Mouse (Mus musculus): ENCODE data around the gene Atp6v0b. TPM values are rescaled to one million over a fixed set of nuclear protein-coding genes. Genes with fewer than 3 reads are reported as not detected.

The Atp6v0b gene
- polyA plus RNA-seq, 1 experiment from 2014 or later = 154 TPM

- Histone ChIP-seq H3K36me3 (replicated peaks; ENCODE audit: control insufficient read depth, insufficient read depth, low read depth, low read length) (no peaks in the 10 kb centered on the region), H3K4me3 (ENCODE audit: low read depth, low read length) (no peak overlapping the region), H3K9me3 (replicated peaks; ENCODE audit: control insufficient read depth, low read length) (no peaks in the 10 kb centered on the region), H3K4me1 (ENCODE audit: control insufficient read depth, insufficient read depth, low read length) (peaks cover 3% of the 10 kb centered on the region; the same call in 1 of the 2 replicates), H3K4me2 (ENCODE audit: low read depth, low read length) (no peak overlapping the region), H3K27me3 (ENCODE audit: control insufficient read depth, insufficient read depth, low read length) (no peaks in the 10 kb centered on the region), H3K27ac (replicated peaks; ENCODE audit: low read depth, low read length) (no peak overlapping the region), H3K9ac (replicated peaks; ENCODE audit: low read length) (no peak overlapping the region)
- DNase-seq (ENCODE audit: low spot score) = no peak
- 75% methylated on average over 9 of the region's 9 CpGs for WGBS
- no peak for ATAC-seq (replicated peaks; ENCODE audit: insufficient number of reproducible peaks, low FRiP score, low TSS enrichment, low read depth)
Observed at GRCm38 (mm10) chr4:117869317-117869716, 17.8 kb downstream of the Atp6v0b start.

GRCm38 (mm10) chr4:117867823-117868222 lies 19.3 kb downstream of the Atp6v0b start:
- 15% methylated on average over 24 of the region's 24 CpGs for WGBS
- peak overlapping the region; percentile 0; the same call in 1 of the 2 replicates for H3K4me2 ChIP-seq (ENCODE audit: low read depth, low read length)
- DNase-seq (ENCODE audit: low spot score) = peak; percentile 76
- no peak overlapping the region for H3K27ac ChIP-seq (replicated peaks; ENCODE audit: low read depth, low read length)
- no peak overlapping the region for H3K9ac ChIP-seq (replicated peaks; ENCODE audit: low read length)
- H3K9me3 ChIP-seq (replicated peaks; ENCODE audit: control insufficient read depth, low read length) = no peaks in the 10 kb centered on the region
- ATAC-seq (replicated peaks; ENCODE audit: insufficient number of reproducible peaks, low FRiP score, low TSS enrichment, low read depth) = no peak
- no peaks in the 10 kb centered on the region for H3K36me3 ChIP-seq (replicated peaks; ENCODE audit: control insufficient read depth, insufficient read depth, low read depth, low read length)
- H3K4me1 ChIP-seq (ENCODE audit: control insufficient read depth, insufficient read depth, low read length) = peaks cover 3% of the 10 kb centered on the region; the same call in 1 of the 2 replicates
- no peak overlapping the region for H3K4me3 ChIP-seq (ENCODE audit: low read depth, low read length)
- no peaks in the 10 kb centered on the region for H3K27me3 ChIP-seq (ENCODE audit: control insufficient read depth, insufficient read depth, low read length)

GRCm38 (mm10) chr4:117867000-117867399 lies 20.1 kb downstream of the Atp6v0b start:
- Histone ChIP-seq H3K9ac (replicated peaks; ENCODE audit: low read length) (no peak overlapping the region), H3K4me2 (ENCODE audit: low read depth, low read length) (no peak overlapping the region), H3K9me3 (replicated peaks; ENCODE audit: control insufficient read depth, low read length) (no peaks in the 10 kb centered on the region), H3K36me3 (replicated peaks; ENCODE audit: control insufficient read depth, insufficient read depth, low read depth, low read length) (no peaks in the 10 kb centered on the region), H3K27me3 (ENCODE audit: control insufficient read depth, insufficient read depth, low read length) (no peaks in the 10 kb centered on the region), H3K27ac (replicated peaks; ENCODE audit: low read depth, low read length) (no peak overlapping the region), H3K4me1 (ENCODE audit: control insufficient read depth, insufficient read depth, low read length) (peaks cover 3% of the 10 kb centered on the region; the same call in 1 of the 2 replicates), H3K4me3 (ENCODE audit: low read depth, low read length) (no peak overlapping the region)
- DNase-seq (ENCODE audit: low spot score) (no peak), ATAC-seq (replicated peaks; ENCODE audit: insufficient number of reproducible peaks, low FRiP score, low TSS enrichment, low read depth) (no peak)
- 78% methylated on average over 6 of the region's 6 CpGs for WGBS

GRCm38 (mm10) chr4:117866083-117866482 lies 21.1 kb downstream of the Atp6v0b start:
- WGBS = 58% methylated on average over 9 of the region's 9 CpGs
- H3K9me3 ChIP-seq (replicated peaks; ENCODE audit: control insufficient read depth, low read length) = no peaks in the 10 kb centered on the region
- DNase-seq (ENCODE audit: low spot score) (no peak), ATAC-seq (replicated peaks; ENCODE audit: insufficient number of reproducible peaks, low FRiP score, low TSS enrichment, low read depth) (no peak)
- H3K36me3 ChIP-seq (replicated peaks; ENCODE audit: control insufficient read depth, insufficient read depth, low read depth, low read length) = no peaks in the 10 kb centered on the region
- H3K27ac ChIP-seq (replicated peaks; ENCODE audit: low read depth, low read length) = no peak overlapping the region
- no peaks in the 10 kb centered on the region for H3K27me3 ChIP-seq (ENCODE audit: control insufficient read depth, insufficient read depth, low read length)
- peaks cover 3% of the 10 kb centered on the region; the same call in 1 of the 2 replicates for H3K4me1 ChIP-seq (ENCODE audit: control insufficient read depth, insufficient read depth, low read length)
- no peak overlapping the region for H3K9ac ChIP-seq (replicated peaks; ENCODE audit: low read length)
- no peak overlapping the region for H3K4me3 ChIP-seq (ENCODE audit: low read depth, low read length)
- no peak overlapping the region for H3K4me2 ChIP-seq (ENCODE audit: low read depth, low read length)

GRCm38 (mm10) chr4:117862823-117863222 lies 24.3 kb downstream of the Atp6v0b start:
- Histone ChIP-seq H3K4me3 (ENCODE audit: low read depth, low read length) (no peak overlapping the region), H3K4me1 (ENCODE audit: control insufficient read depth, insufficient read depth, low read length) (peaks cover 3% of the 10 kb centered on the region; the same call in 1 of the 2 replicates), H3K27me3 (ENCODE audit: control insufficient read depth, insufficient read depth, low read length) (no peaks in the 10 kb centered on the region), H3K36me3 (replicated peaks; ENCODE audit: control insufficient read depth, insufficient read depth, low read depth, low read length) (no peaks in the 10 kb centered on the region), H3K27ac (replicated peaks; ENCODE audit: low read depth, low read length) (no peak overlapping the region), H3K9ac (replicated peaks; ENCODE audit: low read length) (no peak overlapping the region), H3K9me3 (replicated peaks; ENCODE audit: control insufficient read depth, low read length) (no peaks in the 10 kb centered on the region), H3K4me2 (ENCODE audit: low read depth, low read length) (no peak overlapping the region)
- 0 out of 2 replicates have a peak, but pooled peaks have one; percentile 14 for ATAC-seq (replicated peaks; ENCODE audit: insufficient number of reproducible peaks, low FRiP score, low TSS enrichment, low read depth)
- DNase-seq (ENCODE audit: low spot score) = no peak
- WGBS = 35% methylated on average over 4 of the region's 4 CpGs

- H3K27ac ChIP-seq (replicated peaks; ENCODE audit: low read depth, low read length) = no peak overlapping the region
- H3K36me3 ChIP-seq (replicated peaks; ENCODE audit: control insufficient read depth, insufficient read depth, low read depth, low read length) = no peaks in the 10 kb centered on the region
- ATAC-seq (replicated peaks; ENCODE audit: insufficient number of reproducible peaks, low FRiP score, low TSS enrichment, low read depth) = no peak
- H3K27me3 ChIP-seq (ENCODE audit: control insufficient read depth, insufficient read depth, low read length) = no peaks in the 10 kb centered on the region
- WGBS = 84% methylated on average over 9 of the region's 9 CpGs
- H3K4me1 ChIP-seq (ENCODE audit: control insufficient read depth, insufficient read depth, low read length) = no peaks in the 10 kb centered on the region
- no peak for DNase-seq (ENCODE audit: low spot score)
- H3K9ac ChIP-seq (replicated peaks; ENCODE audit: low read length) = no peak overlapping the region
- no peak overlapping the region for H3K4me2 ChIP-seq (ENCODE audit: low read depth, low read length)
- H3K9me3 ChIP-seq (replicated peaks; ENCODE audit: control insufficient read depth, low read length) = no peaks in the 10 kb centered on the region
- no peak overlapping the region for H3K4me3 ChIP-seq (ENCODE audit: low read depth, low read length)
Observed at GRCm38 (mm10) chr4:117860570-117860969, 26.6 kb downstream of the Atp6v0b start.

GRCm38 (mm10) chr4:117858794-117859193 lies 28.3 kb downstream of the Atp6v0b start:
- Histone ChIP-seq H3K36me3 (replicated peaks; ENCODE audit: control insufficient read depth, insufficient read depth, low read depth, low read length) (no peaks in the 10 kb centered on the region), H3K27me3 (ENCODE audit: control insufficient read depth, insufficient read depth, low read length) (no peaks in the 10 kb centered on the region), H3K27ac (replicated peaks; ENCODE audit: low read depth, low read length) (no peak overlapping the region), H3K4me2 (ENCODE audit: low read depth, low read length) (no peak overlapping the region), H3K9ac (replicated peaks; ENCODE audit: low read length) (no peak overlapping the region), H3K4me1 (ENCODE audit: control insufficient read depth, insufficient read depth, low read length) (no peaks in the 10 kb centered on the region), H3K9me3 (replicated peaks; ENCODE audit: control insufficient read depth, low read length) (no peaks in the 10 kb centered on the region), H3K4me3 (ENCODE audit: low read depth, low read length) (no peak overlapping the region)
- ATAC-seq (replicated peaks; ENCODE audit: insufficient number of reproducible peaks, low FRiP score, low TSS enrichment, low read depth) (no peak), DNase-seq (ENCODE audit: low spot score) (peak; percentile 58)
- 60% methylated on average over 3 of the region's 3 CpGs for WGBS

- H3K36me3 ChIP-seq (replicated peaks; ENCODE audit: control insufficient read depth, insufficient read depth, low read depth, low read length) = no peaks in the 10 kb centered on the region
- H3K4me3 ChIP-seq (ENCODE audit: low read depth, low read length) = no peak overlapping the region
- H3K27ac ChIP-seq (replicated peaks; ENCODE audit: low read depth, low read length) = no peak overlapping the region
- no peak overlapping the region for H3K9ac ChIP-seq (replicated peaks; ENCODE audit: low read length)
- no peak overlapping the region for H3K4me2 ChIP-seq (ENCODE audit: low read depth, low read length)
- no peaks in the 10 kb centered on the region for H3K9me3 ChIP-seq (replicated peaks; ENCODE audit: control insufficient read depth, low read length)
- no peak for DNase-seq (ENCODE audit: low spot score)
- 59% methylated on average over 9 of the region's 9 CpGs for WGBS
- no peak for ATAC-seq (replicated peaks; ENCODE audit: insufficient number of reproducible peaks, low FRiP score, low TSS enrichment, low read depth)
- no peaks in the 10 kb centered on the region for H3K27me3 ChIP-seq (ENCODE audit: control insufficient read depth, insufficient read depth, low read length)
- no peaks in the 10 kb centered on the region for H3K4me1 ChIP-seq (ENCODE audit: control insufficient read depth, insufficient read depth, low read length)
Observed at GRCm38 (mm10) chr4:117855146-117855545, 32.0 kb downstream of the Atp6v0b start.
